Mouse (Mus musculus): ENCODE results near the gene Cse1l.

Gene Cse1l

GRCm38 (mm10) chr2:166905711-166906522 is at the start of gene Cse1l:
Gene Cse1l (plus strand): TSS chr2:166906040.
- peak; percentile 99 for DNase-seq

GRCm38 (mm10) chr2:166856366-166856765 is 49.5 kb upstream of the Cse1l start:
- DNase-seq = no peak

DNA sequence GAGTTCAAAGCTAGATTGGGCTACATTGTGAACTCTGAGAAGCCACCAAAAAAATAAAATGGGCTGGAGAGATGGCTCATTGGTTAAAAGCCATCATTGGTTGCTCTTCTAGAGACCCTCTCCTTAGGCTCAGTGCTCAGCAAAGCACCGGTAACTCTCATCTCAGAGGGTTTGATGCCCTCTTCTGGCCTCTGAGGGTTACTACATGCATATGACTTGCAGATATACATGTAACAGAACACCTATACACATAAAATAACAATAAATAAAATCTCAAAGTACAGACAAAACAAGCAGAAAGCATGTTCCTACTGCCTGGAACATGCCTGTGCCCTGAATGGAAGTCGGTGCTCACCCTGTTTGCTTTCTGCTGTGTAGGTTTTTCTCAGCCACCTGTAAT is 48.7 kb upstream of the Cse1l start:
- DNase-seq = peak in 1 of 2 experiments; percentile 27

- no peak for DNase-seq
Observed at GRCm38 (mm10) chr2:166859214-166859613, 46.6 kb upstream of the Cse1l start.

- DNase-seq = no peak
Observed at GRCm38 (mm10) chr2:166862505-166862904, 43.3 kb upstream of the Cse1l start.

DNA sequence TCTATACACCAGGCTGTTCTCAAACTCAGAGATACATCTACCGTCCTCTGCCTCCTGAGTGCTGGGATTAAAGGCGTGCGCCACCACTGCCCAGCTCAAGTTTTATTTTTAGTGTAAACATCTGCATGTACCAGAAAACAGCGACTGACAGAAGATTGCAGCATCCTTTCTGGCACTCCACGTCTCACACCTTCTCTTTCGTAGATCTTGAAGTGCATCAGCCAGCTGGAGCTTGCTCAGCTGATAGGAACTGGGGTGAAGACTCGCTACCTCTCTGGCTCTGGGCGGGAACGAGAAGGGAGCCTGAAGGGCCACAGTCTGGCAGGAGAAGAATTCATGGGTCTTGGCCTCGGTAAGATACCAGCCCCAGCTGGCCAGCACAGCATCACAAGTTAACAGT is 40.4 kb upstream of the Cse1l start:
- DNase-seq = no peak

DNA sequence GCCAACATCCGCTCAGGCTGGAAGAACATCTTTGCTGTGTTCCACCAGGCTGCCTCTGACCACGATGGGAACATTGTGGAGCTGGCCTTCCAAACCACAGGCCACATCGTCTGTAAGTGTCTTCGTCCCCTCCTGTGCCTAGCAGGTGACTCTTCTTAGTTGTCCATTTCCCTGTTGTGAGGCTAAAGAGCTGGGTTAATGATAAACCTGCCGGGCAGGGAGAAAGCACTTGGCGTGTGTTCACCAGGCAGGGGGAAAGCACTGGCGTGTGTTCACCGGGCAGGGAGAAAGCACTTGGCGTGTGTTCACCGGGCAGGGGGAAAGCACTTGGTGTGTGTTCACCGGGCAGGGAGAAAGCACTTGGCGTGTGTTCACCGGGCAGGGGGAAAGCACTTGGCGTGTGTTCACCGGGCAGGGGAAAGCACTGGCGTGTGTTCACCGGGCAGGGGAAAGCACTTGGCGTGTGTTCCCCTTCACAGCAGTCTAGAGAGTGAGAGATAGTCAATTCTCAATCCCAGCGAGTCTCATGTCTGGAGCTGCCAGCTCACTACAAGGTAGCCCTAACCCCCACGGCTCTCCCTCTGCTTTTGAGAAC is 35.5 kb upstream of the Cse1l start:
- peak; percentile 72 to 85 for DNase-seq

- no peak for DNase-seq
Observed at GRCm38 (mm10) chr2:166870899-166871298, 34.9 kb upstream of the Cse1l start.

DNA sequence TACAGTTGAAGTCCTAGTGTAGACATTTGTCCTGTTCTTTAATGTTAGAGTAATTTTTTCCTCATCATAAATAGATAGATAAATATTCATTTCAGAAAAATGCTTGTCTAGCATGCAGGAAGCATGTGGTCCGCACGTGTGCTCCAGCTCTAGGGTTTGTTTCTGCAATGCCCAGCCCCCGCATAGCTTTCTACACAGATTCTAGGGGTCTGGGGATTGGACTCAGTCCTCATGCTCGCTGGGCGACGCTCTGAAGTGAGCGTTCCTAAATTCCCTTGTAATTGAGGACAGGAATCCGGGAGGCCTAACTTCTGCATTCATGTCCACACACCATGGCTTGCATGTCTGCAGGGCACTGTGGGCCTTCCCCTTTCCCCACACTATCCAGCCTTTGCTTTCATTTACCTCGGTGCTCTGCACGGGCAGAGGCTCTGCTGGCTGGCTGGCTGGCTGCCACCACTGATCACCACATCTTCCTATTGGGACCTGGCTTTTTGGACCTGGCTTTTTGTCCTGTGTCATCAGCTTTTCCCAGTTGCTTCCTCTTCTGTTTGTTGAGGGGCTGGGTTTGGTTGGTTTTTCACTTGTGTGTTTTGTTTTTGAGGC is 31.1 kb upstream of the Cse1l start:
- DNase-seq = peak; percentile 64 to 65

DNA sequence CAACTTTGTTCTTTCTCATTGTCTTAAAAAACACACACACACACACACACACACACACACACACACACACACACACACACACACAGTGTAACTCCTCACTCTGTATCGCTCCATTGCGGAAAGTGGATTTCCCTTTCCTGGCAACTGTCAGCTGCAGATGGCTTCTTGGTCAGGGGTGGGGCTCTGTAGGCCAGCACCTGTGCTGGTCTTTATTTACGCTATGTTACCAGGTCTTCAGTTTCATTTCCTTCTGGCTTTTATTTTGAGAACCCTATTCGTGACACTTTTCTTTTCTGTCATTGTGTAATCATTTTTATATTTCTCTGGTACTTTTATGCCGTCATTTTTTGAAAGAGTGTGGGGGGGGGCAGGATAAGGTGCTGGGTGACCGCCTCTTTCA is 30.3 kb upstream of the Cse1l start:
- DNase-seq = peak; percentile 65 to 73

DNA sequence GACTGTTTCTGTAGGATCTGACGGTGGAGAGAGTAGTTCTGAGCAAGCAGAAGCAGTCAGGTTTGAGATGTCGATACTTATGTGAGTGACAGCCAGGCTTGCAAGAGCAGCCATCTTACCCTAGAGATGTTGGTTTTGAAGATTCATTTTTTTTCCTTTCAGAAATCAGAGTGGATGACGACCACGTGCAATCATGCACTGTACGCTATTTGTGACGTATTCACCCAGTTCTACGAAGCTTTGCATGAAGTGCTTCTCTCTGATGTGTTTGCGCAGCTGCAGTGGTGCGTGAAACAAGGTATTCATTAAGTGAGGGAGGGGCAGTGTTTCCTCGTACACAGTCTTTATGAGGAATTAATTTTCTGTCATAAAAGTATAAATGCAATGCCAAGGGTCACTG is 29.5 kb upstream of the Cse1l start:
- no peak for DNase-seq

DNA sequence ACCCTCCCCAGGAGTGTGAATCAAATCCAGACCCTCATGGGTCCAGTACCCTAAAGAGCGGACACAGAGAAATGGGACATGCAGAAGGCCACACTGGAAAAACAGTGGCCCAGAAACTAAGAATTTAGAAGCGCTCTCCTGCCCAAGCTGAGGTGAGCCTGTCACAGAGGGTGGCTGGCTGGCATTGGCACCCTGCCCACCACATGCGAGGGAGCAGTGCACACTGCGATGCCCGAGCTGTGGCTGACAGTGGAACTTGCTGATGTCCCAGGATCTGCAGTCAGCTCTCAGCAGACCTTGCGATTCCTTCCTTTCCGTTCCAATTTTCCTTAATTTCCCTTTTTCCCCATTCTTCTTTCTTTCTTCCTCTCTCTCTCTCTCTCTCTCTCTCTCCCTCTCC is 20.8 kb upstream of the Cse1l start:
- peak; percentile 64 to 76 for DNase-seq

DNA sequence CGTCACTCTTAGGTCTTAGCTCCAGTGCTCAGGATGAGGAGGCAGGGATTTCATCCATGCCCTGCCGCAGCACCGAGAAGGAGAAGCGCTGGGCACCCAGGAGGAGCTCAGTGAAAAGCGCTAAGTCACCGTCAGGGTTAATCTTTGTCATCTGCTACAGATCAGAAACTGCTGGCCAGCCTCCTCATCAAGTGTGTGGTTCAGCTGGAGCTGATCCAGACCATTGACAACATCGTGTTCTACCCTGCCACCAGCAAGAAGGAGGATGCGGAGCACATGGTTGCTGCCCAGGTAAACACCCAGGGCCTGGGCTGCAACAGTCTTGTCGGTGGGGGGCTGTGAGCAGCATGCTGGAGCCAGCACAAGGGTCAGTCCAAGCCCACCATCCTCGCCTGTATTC is 20.2 kb upstream of the Cse1l start:
- no peak for DNase-seq

- no peak for DNase-seq
Observed at GRCm38 (mm10) chr2:166886231-166886630, 19.6 kb upstream of the Cse1l start.

- DNase-seq = peak; percentile 19 to 23
Observed at GRCm38 (mm10) chr2:166887816-166888215, 18.0 kb upstream of the Cse1l start.

GRCm38 (mm10) chr2:166891366-166891880 is 14.4 kb upstream of the Cse1l start:
- DNase-seq = no peak

DNA sequence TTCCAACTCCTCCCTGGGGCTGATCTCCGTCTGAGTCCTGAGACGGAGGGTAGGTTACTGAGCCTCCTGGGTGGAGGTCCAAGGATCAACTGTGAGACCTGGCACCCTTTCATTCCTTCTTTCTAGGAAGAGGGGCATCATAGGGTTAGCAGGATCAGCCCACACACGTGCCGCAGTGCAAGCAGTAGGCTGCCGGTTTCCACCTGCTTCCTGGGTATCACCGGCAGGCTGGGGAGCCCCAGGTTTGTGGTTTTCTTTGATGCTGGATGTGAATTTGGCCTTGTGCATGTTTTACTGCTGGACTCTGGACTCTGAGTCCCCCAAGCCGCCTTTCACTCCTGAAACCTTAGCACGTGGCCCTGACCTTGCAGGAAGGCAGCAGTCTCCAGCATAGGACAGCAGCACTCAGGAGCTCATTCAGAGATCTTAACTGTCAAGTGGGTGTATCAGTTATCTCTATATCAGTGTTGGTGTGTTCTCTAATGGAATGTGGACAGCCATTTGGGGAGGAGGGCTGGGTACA is 13.6 kb upstream of the Cse1l start:
- DNase-seq = no peak

DNA sequence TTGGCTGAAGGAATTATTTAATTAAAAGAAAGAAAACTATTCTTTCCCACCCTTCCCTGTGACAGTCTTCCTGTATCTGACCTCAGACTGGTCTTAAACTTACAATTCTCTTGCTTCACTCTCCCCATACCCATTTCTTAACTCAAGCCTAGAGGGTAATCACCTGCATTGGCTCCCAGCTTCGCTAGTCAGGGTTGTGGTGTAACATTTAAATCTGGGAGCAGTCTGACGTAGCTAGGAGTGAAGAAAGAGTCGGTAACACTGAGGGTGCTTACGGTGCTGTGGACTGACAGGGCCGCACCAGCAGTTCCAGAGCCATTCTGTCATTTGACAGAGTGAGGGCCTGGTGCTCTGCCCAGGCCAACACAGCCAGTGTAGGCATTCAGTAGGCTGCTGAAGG is 12.8 kb upstream of the Cse1l start:
- no peak for DNase-seq

DNA sequence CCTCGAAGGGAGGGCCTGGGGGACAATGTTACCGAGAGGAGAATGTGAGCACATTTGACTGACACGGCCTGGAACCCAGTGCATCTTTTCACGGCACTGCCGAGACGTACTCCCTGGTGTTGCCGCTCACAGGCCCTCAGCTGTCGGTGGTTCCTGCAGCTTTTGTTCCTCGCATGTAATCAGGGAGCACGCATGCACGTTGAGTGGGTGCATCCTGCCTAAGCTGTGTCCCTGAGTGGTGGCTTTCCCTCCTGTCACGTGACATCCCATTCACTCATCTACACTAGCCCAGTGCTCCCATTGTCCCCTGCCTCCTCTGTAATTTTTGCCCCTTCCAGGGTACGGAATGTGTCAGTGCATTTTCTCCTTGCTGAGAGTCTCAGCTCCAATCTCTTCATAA is 9.5 kb upstream of the Cse1l start:
- DNase-seq = no peak

- no peak for DNase-seq
Observed at GRCm38 (mm10) chr2:166896974-166897373, 8.9 kb upstream of the Cse1l start.

DNA sequence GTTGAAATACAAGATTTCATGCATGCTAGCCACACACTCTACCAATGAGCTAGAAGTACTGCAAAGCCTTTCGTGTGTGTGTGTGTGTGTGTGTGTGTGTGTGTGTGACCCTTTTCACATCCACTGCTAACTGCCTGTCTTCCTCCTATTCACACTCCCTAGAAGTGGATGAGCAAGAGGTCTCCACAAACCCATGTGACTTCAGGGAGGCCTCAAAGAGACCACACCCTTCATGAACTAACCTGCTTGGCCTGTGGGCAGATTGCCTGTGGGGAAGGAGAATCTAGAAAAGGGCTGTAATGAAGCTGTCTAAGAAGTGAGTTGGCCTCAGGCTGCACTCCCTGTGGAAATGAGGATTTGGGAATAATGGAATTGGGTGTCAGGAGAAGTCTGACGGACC is 6.7 kb upstream of the Cse1l start:
- DNase-seq = no peak

DNA sequence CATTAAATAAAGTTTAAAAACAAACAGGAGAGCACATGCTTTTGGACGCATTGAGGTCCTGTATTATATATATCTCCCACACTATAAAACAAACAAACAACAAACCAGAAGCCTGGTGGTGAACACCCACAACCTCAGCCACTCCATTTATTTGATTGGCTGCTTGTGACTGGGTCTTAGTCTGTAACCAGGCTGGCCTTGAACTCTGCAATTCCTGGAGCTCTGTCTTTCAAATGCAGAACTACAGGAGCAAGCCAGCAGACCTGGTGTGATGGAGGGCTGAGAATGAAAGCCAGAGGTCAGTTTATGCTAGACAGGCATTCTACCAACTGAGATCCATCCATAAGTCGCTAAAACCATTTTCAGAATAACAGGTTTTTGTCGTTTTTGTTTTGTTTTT is 6.1 kb upstream of the Cse1l start:
- DNase-seq = no peak

DNA sequence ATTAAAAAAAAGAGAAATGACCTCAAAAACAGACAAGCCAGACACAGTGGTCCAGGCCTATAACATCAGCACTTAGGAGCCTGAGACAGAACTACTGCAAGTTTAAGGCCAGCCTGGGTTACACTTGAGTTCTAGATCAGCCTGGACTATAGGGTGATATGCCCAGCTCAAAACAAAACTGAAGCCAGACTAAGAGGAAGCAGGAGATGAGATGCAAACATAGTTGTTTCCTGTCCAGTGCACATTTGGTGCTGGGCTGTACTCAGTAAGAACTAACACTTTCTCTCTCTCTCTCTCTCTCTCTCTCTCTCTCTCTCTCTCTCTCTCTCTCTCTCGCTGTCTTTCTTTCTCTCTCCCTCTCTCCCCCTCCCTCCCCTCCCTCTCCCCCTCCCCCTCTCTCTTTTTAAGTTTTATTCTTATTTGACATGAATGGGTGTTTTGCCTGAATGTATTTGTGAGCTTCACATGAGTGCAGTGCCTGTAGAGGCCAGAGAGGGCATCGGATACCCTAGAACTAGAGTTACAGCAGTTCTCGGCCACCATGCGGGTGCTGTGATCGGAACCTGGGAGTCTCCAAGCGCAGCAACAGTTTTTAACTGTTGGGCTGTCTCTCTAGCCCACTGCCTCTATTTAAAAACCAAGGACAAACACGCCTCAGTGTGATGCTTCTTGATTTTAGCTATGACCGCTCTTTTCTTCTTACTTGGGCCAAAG is 4.9 kb upstream of the Cse1l start:
- DNase-seq = no peak
